Comparison of ENCODE assay signal across 10 mouse cellular contexts in the genomic region with DNA sequence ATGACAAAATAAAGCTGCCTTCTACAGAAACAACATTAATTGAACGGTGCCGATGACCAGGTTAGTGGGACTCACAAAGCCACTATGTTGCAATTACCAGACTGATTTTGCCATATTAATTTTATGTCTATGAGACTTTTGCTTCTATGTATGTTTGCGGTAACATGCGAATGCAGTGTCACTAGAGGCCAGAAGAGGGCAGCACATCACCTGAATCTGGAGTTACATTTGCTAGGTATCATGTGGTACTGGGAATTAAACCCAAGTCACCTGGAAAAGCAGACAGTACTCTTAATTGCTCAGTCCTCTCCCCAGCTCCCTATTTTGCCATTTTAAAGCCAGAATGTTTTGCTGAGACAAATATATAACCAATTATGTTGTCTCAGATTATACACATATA.
DNase-seq lines count a peak whose midpoint lies in the region; ATAC-seq and TF ChIP-seq lines count a peak whose summit lies in the region.
"Had no signal": no experiment of that assay in that cellular context is flagged by ENCODE, and none has a peak within 500 bp of the region (broad histone marks: within the 10 kb centered on the region; RNA-seq: fewer than 3 reads in every experiment).

No protein-coding gene starts in this region.

- 76% methylated on average over 4 of the region's 4 CpGs for WGBS in heart, postnatal 0 days
- WGBS in heart, embryonic 12.5 days = 64% methylated on average over 4 of the region's 4 CpGs
- 79% methylated on average over 4 of the region's 4 CpGs for WGBS in midbrain, postnatal 0 days
- WGBS in midbrain, embryonic 11.5 days = 79% methylated on average over 4 of the region's 4 CpGs
- WGBS in hindbrain, embryonic 14.5 days = 80% methylated on average over 4 of the region's 4 CpGs

- no peak for ATAC-seq in heart, postnatal 0 days (ENCODE audit: insufficient read depth, low read depth)
- ATAC-seq in heart, embryonic 12.5 days (ENCODE audit: insufficient number of reproducible peaks, low FRiP score) = no peak
- no peak for ATAC-seq in midbrain, postnatal 0 days (ENCODE audit: low FRiP score)
- no peak for ATAC-seq in midbrain, embryonic 11.5 days (ENCODE audit: low FRiP score)
- no peak for ATAC-seq in hindbrain, embryonic 14.5 days (ENCODE audit: low FRiP score)

- peak; percentile 32; the same call in 1 of the 2 replicates for TF ChIP-seq CTCF in heart, postnatal 0 days (IDR thresholded peaks at IDR 0.05; ENCODE audit: low read depth)
- TF ChIP-seq CTCF in midbrain, postnatal 0 days (IDR thresholded peaks at IDR 0.05) = peak; percentile 48; the same call in 1 of the 2 replicates

- no peak for TF ChIP-seq EP300 in heart, postnatal 0 days (IDR thresholded peaks at IDR 0.05; ENCODE audit: low read depth)

- H3K4me2 ChIP-seq in heart, postnatal 0 days (ENCODE audit: low read depth, low read length) = no peak overlapping the region
- H3K4me2 ChIP-seq in heart, embryonic 12.5 days = no peak overlapping the region
- no peak overlapping the region for H3K4me2 ChIP-seq in midbrain, postnatal 0 days (ENCODE audit: low read depth, low read length, poor library complexity, severe bottlenecking)
- no peak overlapping the region for H3K4me2 ChIP-seq in midbrain, embryonic 11.5 days
- no peak overlapping the region for H3K4me2 ChIP-seq in hindbrain, embryonic 14.5 days (replicated peaks)
- H3K4me2 ChIP-seq: embryonic facial prominence, embryonic 12.5 days had no signal

- no peaks in the 10 kb centered on the region for H3K27me3 ChIP-seq in heart, postnatal 0 days (ENCODE audit: control insufficient read depth, insufficient read depth, low read length)
- no peaks in the 10 kb centered on the region for H3K27me3 ChIP-seq in heart, embryonic 12.5 days (replicated peaks)
- H3K27me3 ChIP-seq in midbrain, postnatal 0 days (ENCODE audit: insufficient read depth, low read length) = no peaks in the 10 kb centered on the region
- no peaks in the 10 kb centered on the region for H3K27me3 ChIP-seq in midbrain, embryonic 11.5 days (ENCODE audit: control insufficient read depth, insufficient read depth, low read length)
- no peaks in the 10 kb centered on the region for H3K27me3 ChIP-seq in hindbrain, embryonic 14.5 days (ENCODE audit: control insufficient read depth, insufficient read depth, low read length)
- H3K27me3 ChIP-seq: embryonic facial prominence, embryonic 12.5 days had no signal

- peak; percentile 14 for DNase-seq in heart, postnatal 0 days (ENCODE audit: low spot score)
- no peak for DNase-seq in midbrain, postnatal 0 days (ENCODE audit: low spot score)
- no peak for DNase-seq in midbrain, embryonic 11.5 days (ENCODE audit: low spot score, missing footprints)
- peak; percentile 7 for DNase-seq in c-Kit-positive CD71-positive TER-119-negative erythroid progenitor cells, embryonic 14.5 days (ENCODE audit: low read depth)
- peak; percentile 57 for DNase-seq in thymus, postnatal 4 days
- DNase-seq in cerebellum, adult 8-10 months = no peak
- no peak for DNase-seq in hindbrain, embryonic 14.5 days (ENCODE audit: low spot score)
- DNase-seq: kidney, adult 11 months had no signal

- H3K36me3 ChIP-seq in heart, postnatal 0 days (replicated peaks; ENCODE audit: control insufficient read depth, insufficient read depth, low read length) = no peaks in the 10 kb centered on the region
- no peaks in the 10 kb centered on the region for H3K36me3 ChIP-seq in heart, embryonic 12.5 days
- no peaks in the 10 kb centered on the region for H3K36me3 ChIP-seq in midbrain, postnatal 0 days (ENCODE audit: insufficient read depth, low read length)
- H3K36me3 ChIP-seq in midbrain, embryonic 11.5 days (ENCODE audit: control insufficient read depth, insufficient read depth, low read length) = no peaks in the 10 kb centered on the region
- no peaks in the 10 kb centered on the region for H3K36me3 ChIP-seq in hindbrain, embryonic 14.5 days (replicated peaks; ENCODE audit: control insufficient read depth, insufficient read depth)
- H3K36me3 ChIP-seq: embryonic facial prominence, embryonic 12.5 days had no signal

- H3K4me1 ChIP-seq in heart, postnatal 0 days (ENCODE audit: control insufficient read depth, insufficient read depth) = no peaks in the 10 kb centered on the region
- H3K4me1 ChIP-seq in heart, embryonic 12.5 days (replicated peaks) = no peaks in the 10 kb centered on the region
- H3K4me1 ChIP-seq in midbrain, postnatal 0 days (ENCODE audit: insufficient read depth, low read length) = no peaks in the 10 kb centered on the region
- H3K4me1 ChIP-seq in midbrain, embryonic 11.5 days (ENCODE audit: control insufficient read depth, insufficient read depth, low read length) = no peaks in the 10 kb centered on the region
- no peaks in the 10 kb centered on the region for H3K4me1 ChIP-seq in hindbrain, embryonic 14.5 days (replicated peaks; ENCODE audit: control insufficient read depth, insufficient read depth, low read length)
- H3K4me1 ChIP-seq: embryonic facial prominence, embryonic 12.5 days had no signal

- H3K9ac ChIP-seq in heart, postnatal 0 days (replicated peaks; ENCODE audit: low read depth, low read length) = no peak overlapping the region
- no peak overlapping the region for H3K9ac ChIP-seq in heart, embryonic 12.5 days
- H3K9ac ChIP-seq in midbrain, postnatal 0 days (replicated peaks; ENCODE audit: low read length, poor library complexity, severe bottlenecking) = no peak overlapping the region
- no peak overlapping the region for H3K9ac ChIP-seq in midbrain, embryonic 11.5 days (ENCODE audit: low read length)
- no peak overlapping the region for H3K9ac ChIP-seq in hindbrain, embryonic 14.5 days
- H3K9ac ChIP-seq: embryonic facial prominence, embryonic 12.5 days had no signal

- H3K27ac ChIP-seq in heart, postnatal 0 days (ENCODE audit: low read depth) = no peak overlapping the region
- H3K27ac ChIP-seq in heart, embryonic 12.5 days (ENCODE audit: poor library complexity, severe bottlenecking) = no peak overlapping the region
- no peak overlapping the region for H3K27ac ChIP-seq in midbrain, postnatal 0 days (ENCODE audit: low read depth, low read length)
- no peak overlapping the region for H3K27ac ChIP-seq in midbrain, embryonic 11.5 days (ENCODE audit: low read depth, low read length)
- no peak overlapping the region for H3K27ac ChIP-seq in hindbrain, embryonic 14.5 days
- H3K27ac ChIP-seq: embryonic facial prominence, embryonic 12.5 days had no signal

- no peak overlapping the region for H3K4me3 ChIP-seq in heart, postnatal 0 days (ENCODE audit: low read depth, low read length)
- H3K4me3 ChIP-seq in heart, embryonic 12.5 days = no peak overlapping the region
- no peak overlapping the region for H3K4me3 ChIP-seq in midbrain, postnatal 0 days (ENCODE audit: low read depth, low read length)
- no peak overlapping the region for H3K4me3 ChIP-seq in midbrain, embryonic 11.5 days (ENCODE audit: low read depth, low read length)
- H3K4me3 ChIP-seq in hindbrain, embryonic 14.5 days (replicated peaks; ENCODE audit: low read length) = no peak overlapping the region
- H3K4me3 ChIP-seq: embryonic facial prominence, embryonic 12.5 days had no signal

- no peaks in the 10 kb centered on the region for H3K9me3 ChIP-seq in heart, postnatal 0 days (replicated peaks; ENCODE audit: control insufficient read depth, low read length)
- no peaks in the 10 kb centered on the region; the same call in 1 of the 2 replicates for H3K9me3 ChIP-seq in heart, embryonic 12.5 days (replicated peaks)
- H3K9me3 ChIP-seq in midbrain, postnatal 0 days (ENCODE audit: low read length) = no peaks in the 10 kb centered on the region
- no peaks in the 10 kb centered on the region for H3K9me3 ChIP-seq in midbrain, embryonic 11.5 days (ENCODE audit: control insufficient read depth, low read length)
- no peaks in the 10 kb centered on the region for H3K9me3 ChIP-seq in hindbrain, embryonic 14.5 days (ENCODE audit: control insufficient read depth, low read length)
- H3K9me3 ChIP-seq: embryonic facial prominence, embryonic 12.5 days had no signal

Comparison
In these comparisons a context has a peak if more than half of its experiments do, and no peak if none do; other contexts are left out.
1. DNase-seq: peak in heart, postnatal 0 days (single experiment), c-Kit-positive CD71-positive TER-119-negative erythroid progenitor cells, embryonic 14.5 days (single experiment) and thymus, postnatal 4 days (single experiment); none in midbrain, postnatal 0 days (single experiment), midbrain, embryonic 11.5 days (single experiment), cerebellum, adult 8-10 months (single experiment) and hindbrain, embryonic 14.5 days (single experiment).